Mouse (Mus musculus) stomach, postnatal 0 days (tissue): Measurements from ENCODE around the gene Samd3. TPM values are rescaled to one million over a fixed set of nuclear protein-coding genes. Genes with fewer than 3 reads are reported as not detected.

Experiments used
- ATAC-seq: fragments of 200-750 bp; cut with Nextera tagmentation; 2 replicates; pipeline ENCODE4 v1.8.0; 2017; ENCODE audit not compliant: low FRiP score, low TSS enrichment
- DNase-seq: peaks from one replicate; pipeline ENCODE4 v3.0.0-alpha.2; 2016; ENCODE audit warnings: low spot score
- H3K27ac ChIP-seq: fragments of 300-500 bp; sonication (generic); replicated peaks from 2 replicates; pipeline ENCODE4 v1.5.1; 2014; ENCODE audit warnings: mild to moderate bottlenecking, control low read depth
- H3K27me3 ChIP-seq: fragments of 300-500 bp; sonication (generic); 2 replicates; pipeline ENCODE4 v1.6.1; 2014; ENCODE audit warnings: low read length; ENCODE audit not compliant: control insufficient read depth, insufficient read depth
- H3K36me3 ChIP-seq: fragments of 300-500 bp; sonication (generic); 2 replicates; pipeline ENCODE4 v1.6.1; 2014; ENCODE audit warnings: low read length, mixed read lengths; ENCODE audit not compliant: control insufficient read depth, insufficient read depth
- H3K4me1 ChIP-seq: fragments of 300-500 bp; sonication (generic); replicated peaks from 2 replicates; pipeline ENCODE4 v1.6.1; 2014; ENCODE audit warnings: antibody characterized with exemption; ENCODE audit not compliant: control insufficient read depth, insufficient read depth
- H3K4me2 ChIP-seq: fragments of 300-500 bp; sonication (generic); replicated peaks from 2 replicates; pipeline ENCODE4 v1.6.1; 2014; ENCODE audit warnings: low read depth, mild to moderate bottlenecking, control low read depth, moderate library complexity
- H3K4me3 ChIP-seq: fragments of 300-500 bp; sonication (generic); 2 replicates; pipeline ENCODE4 v1.5.1; 2014; ENCODE audit warnings: low read depth, low read length, control low read depth
- H3K9ac ChIP-seq: fragments of 300-500 bp; sonication (generic); 2 replicates; pipeline ENCODE4 v1.6.1; 2014; ENCODE audit warnings: mild to moderate bottlenecking, low read length, control low read depth, mixed read lengths
- H3K9me3 ChIP-seq: fragments of 300-500 bp; sonication (generic); 2 replicates; pipeline ENCODE4 v1.6.1; 2016; ENCODE audit warnings: low read length; ENCODE audit not compliant: control insufficient read depth
- CTCF ChIP-seq: IDR thresholded peaks from 2 replicates; pipeline ENCODE4 v1.5.1; 2016; ENCODE audit warnings: antibody characterized with exemption, low read depth, mild to moderate bottlenecking, moderate library complexity
- EP300 ChIP-seq: optimal IDR thresholded peaks from 2 replicates; pipeline ENCODE3; 2016; ENCODE audit warnings: antibody characterized with exemption
- WGBS: fragments of 180-500 bp; shearing (Covaris S2); extraction: QIAGEN DNeasy Blood & Tissue Kit; methylation state at CpG from one replicate; pipeline ENCODE4 v1.1.7; 2014; 5-methylcytosine and 5-hydroxymethylcytosine counted together
- polyA plus RNA-seq: library from polyadenylated mRNA; unstranded; fragments of >200 nt; fragmentation: Nextera tagmentation; extraction: Ambion mirVana; gene quantifications from 2 replicates; pipeline ENCODE4 v1.2.1, GENCODE M21; 2015

The Samd3 gene
- polyA plus RNA-seq, 1 experiment from 2014 or later: not detected

GRCm38 (mm10) chr10:26226241-26226640 lies 3.3 kb upstream of the Samd3 start:
- no peak for DNase-seq
- no peaks in the 10 kb centered on the region for H3K4me1 ChIP-seq
- WGBS: 82% methylated on average over 5 of the region's 5 CpGs
- no peak overlapping the region for H3K9ac ChIP-seq
- TF ChIP-seq CTCF: no peak
- TF ChIP-seq EP300: no peak
- H3K9me3 ChIP-seq: no peaks in the 10 kb centered on the region
- no peaks in the 10 kb centered on the region for H3K27me3 ChIP-seq
- no peak overlapping the region for H3K27ac ChIP-seq
- no peak for ATAC-seq
- no peaks in the 10 kb centered on the region for H3K36me3 ChIP-seq
- no peak overlapping the region for H3K4me3 ChIP-seq
- H3K4me2 ChIP-seq: no peak overlapping the region

- DNase-seq (no peak), ATAC-seq (no peak)
- no peak overlapping the region for H3K4me2 ChIP-seq
- H3K4me3 ChIP-seq: no peak overlapping the region
- no peaks in the 10 kb centered on the region for H3K4me1 ChIP-seq
- H3K9me3 ChIP-seq: no peaks in the 10 kb centered on the region
- no peak overlapping the region for H3K9ac ChIP-seq
- no peak for TF ChIP-seq EP300
- no peak for TF ChIP-seq CTCF
- H3K27ac ChIP-seq: no peak overlapping the region
- no peaks in the 10 kb centered on the region for H3K36me3 ChIP-seq
- no peaks in the 10 kb centered on the region for H3K27me3 ChIP-seq
- 34% methylated on average over 2 of the region's 2 CpGs for WGBS
Measured at GRCm38 (mm10) chr10:26226734-26227133, 2.8 kb upstream of the Samd3 start.

GRCm38 (mm10) chr10:26228187-26228586 lies 1.3 kb upstream of the Samd3 start:
- no peak for ATAC-seq
- no peaks in the 10 kb centered on the region for H3K27me3 ChIP-seq
- no peak overlapping the region for H3K9ac ChIP-seq
- no peak overlapping the region for H3K27ac ChIP-seq
- no peak overlapping the region for H3K4me3 ChIP-seq
- no peak for TF ChIP-seq EP300
- TF ChIP-seq CTCF: no peak
- no peak for DNase-seq
- H3K4me1 ChIP-seq: no peaks in the 10 kb centered on the region
- no peaks in the 10 kb centered on the region for H3K9me3 ChIP-seq
- H3K36me3 ChIP-seq: no peaks in the 10 kb centered on the region
- H3K4me2 ChIP-seq: no peak overlapping the region

GRCm38 (mm10) chr10:26232071-26232653 lies 2.7 kb downstream of the Samd3 start:
- 72% methylated on average over 3 of the region's 3 CpGs for WGBS
- Histone ChIP-seq H3K4me3 (no peak overlapping the region), H3K36me3 (no peaks in the 10 kb centered on the region), H3K4me1 (no peaks in the 10 kb centered on the region), H3K4me2 (no peak overlapping the region), H3K27ac (no peak overlapping the region), H3K9me3 (no peaks in the 10 kb centered on the region), H3K27me3 (no peaks in the 10 kb centered on the region), H3K9ac (no peak overlapping the region)
- no peak for ATAC-seq
- no peak for DNase-seq
- TF ChIP-seq EP300 (no peak), CTCF (no peak)

- H3K9me3 ChIP-seq: no peaks in the 10 kb centered on the region
- H3K36me3 ChIP-seq: no peaks in the 10 kb centered on the region
- no peak overlapping the region for H3K4me2 ChIP-seq
- 44% methylated on average over 4 of the region's 4 CpGs for WGBS
- DNase-seq (no peak), ATAC-seq (no peak)
- no peak overlapping the region for H3K4me3 ChIP-seq
- no peaks in the 10 kb centered on the region for H3K27me3 ChIP-seq
- H3K4me1 ChIP-seq: no peaks in the 10 kb centered on the region
- TF ChIP-seq EP300: no peak
- 0 out of 2 replicates have a peak, but pooled peaks have one; percentile 7 for TF ChIP-seq CTCF
- no peak overlapping the region for H3K27ac ChIP-seq
- no peak overlapping the region for H3K9ac ChIP-seq
Measured at GRCm38 (mm10) chr10:26238559-26238958, 9.1 kb downstream of the Samd3 start.

GRCm38 (mm10) chr10:26239090-26239489 lies 9.6 kb downstream of the Samd3 start:
- H3K36me3 ChIP-seq: no peaks in the 10 kb centered on the region
- TF ChIP-seq CTCF (no peak), EP300 (no peak)
- no peaks in the 10 kb centered on the region for H3K27me3 ChIP-seq
- H3K9me3 ChIP-seq: no peaks in the 10 kb centered on the region
- no peak overlapping the region for H3K4me2 ChIP-seq
- H3K4me3 ChIP-seq: no peak overlapping the region
- 19% methylated on average over 1 of the region's 1 CpGs for WGBS
- no peak overlapping the region for H3K9ac ChIP-seq
- ATAC-seq: no peak
- H3K4me1 ChIP-seq: no peaks in the 10 kb centered on the region
- no peak for DNase-seq
- no peak overlapping the region for H3K27ac ChIP-seq
